Mouse (Mus musculus) neutrophil, adult 5-6 weeks (primary cell): Measurements from ENCODE around the gene Lrrc1. TPM values are rescaled to one million over a fixed set of nuclear protein-coding genes. Genes with fewer than 3 reads are reported as not detected.
A peak's percentile ranks its signal among the peaks of the same experiment; 100 is the strongest.

Experiments used
- ATAC-seq: fragments of 151-379, 151-347 bp; 2 replicates; pipeline ENCODE4 v1.8.0; 2017; ENCODE audit warnings: mild to moderate bottlenecking, moderate TSS enrichment; ENCODE audit not compliant: insufficient number of reproducible peaks, poor library complexity, low FRiP score, severe bottlenecking; ENCODE audit errors: extremely low read depth
- total RNA-seq: library from RNA; stranded (forward); fragments of 200-1000 nt; gene quantifications from 2 replicates; pipeline ENCODE4 v1.2.3, GENCODE M21; 2017

The Lrrc1 gene
- total RNA-seq, 1 experiment from 2014 or later, result 9.3 TPM

DNA sequence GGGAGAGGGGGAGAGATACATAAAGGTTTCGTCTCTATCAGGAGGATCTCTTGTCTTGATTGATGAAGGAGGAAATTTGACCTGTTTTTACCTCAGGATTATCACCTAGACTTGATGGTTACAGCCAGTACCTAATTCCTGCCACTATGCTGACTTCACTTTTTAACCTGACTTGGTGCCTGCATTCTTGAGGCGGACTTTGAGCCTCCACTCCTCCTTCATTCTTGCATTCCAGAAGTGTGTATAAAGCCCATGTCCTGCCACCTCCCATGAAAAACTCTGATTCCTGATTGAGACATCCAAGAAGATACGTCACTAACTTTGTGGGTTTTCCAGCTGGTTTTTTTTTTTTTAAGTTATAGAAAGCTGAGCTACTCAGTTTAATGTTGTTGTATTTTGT, 1.3 kb upstream of the Lrrc1 start:
- no peak for ATAC-seq

DNA sequence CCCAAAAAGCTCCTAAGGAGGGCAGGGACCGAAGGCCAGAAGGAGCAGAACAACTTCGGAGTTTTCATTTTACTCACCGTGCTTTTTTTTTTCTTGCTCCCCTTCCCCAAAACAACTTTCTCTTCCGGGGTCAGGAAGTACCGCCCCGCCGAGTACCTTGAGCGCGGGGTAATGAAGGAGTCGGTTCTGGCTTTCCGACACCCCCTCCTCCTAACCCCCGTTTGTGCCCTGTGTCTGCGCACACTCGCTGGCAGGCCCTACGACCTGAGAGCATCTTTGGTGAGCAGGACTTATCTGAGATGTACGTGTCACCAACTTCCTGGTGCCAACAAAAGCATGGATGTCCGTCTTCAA, 375 bp upstream of the Lrrc1 start:
- no peak for ATAC-seq

DNA sequence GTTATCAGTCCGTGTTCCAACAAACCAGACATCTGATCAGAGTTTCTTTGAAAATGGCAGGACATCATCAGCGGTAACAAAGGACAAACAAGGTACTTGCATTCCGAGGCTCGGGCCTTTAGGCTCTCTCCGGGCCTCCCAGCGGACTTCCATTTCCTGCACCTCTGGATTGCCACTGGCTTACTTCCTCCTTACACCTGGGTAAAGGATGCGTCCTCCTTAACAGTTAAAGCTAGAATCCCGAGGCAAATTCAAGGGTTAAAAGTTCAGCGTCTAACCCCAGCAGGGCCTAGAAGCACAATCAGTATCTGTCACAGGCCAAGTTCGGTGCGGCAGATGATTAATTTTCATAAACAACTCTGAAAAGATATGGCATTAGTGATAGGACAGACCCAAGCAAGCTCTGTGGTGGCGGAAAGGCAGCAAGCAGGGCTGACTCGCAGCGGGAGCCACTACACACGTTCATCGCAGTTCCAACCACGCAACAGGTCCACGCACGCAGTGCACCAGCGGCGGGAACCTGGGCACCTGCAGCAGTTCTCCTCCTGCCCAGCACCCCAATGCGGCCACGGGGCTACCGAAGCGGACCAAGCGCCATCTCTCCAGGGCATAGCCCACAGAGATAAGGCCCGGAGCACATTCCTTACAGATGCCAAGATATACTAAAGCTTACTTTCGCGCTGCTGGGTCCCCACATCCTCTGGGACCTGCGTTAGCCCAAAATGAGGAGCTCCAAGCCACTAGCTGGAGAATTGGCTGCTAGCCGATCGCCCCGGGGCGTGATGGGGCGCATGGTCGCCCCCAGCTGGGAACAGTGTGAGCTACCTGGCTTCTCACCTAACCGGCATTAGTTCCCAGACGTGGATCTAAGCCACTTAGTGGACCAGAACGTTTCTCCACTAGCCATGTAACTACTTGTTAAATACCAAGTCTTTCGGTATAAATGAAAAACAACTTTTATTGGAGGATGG, 1.0 kb downstream of the Lrrc1 start:
- peak; percentile 40; the same call in 1 of the 2 replicates for ATAC-seq

DNA sequence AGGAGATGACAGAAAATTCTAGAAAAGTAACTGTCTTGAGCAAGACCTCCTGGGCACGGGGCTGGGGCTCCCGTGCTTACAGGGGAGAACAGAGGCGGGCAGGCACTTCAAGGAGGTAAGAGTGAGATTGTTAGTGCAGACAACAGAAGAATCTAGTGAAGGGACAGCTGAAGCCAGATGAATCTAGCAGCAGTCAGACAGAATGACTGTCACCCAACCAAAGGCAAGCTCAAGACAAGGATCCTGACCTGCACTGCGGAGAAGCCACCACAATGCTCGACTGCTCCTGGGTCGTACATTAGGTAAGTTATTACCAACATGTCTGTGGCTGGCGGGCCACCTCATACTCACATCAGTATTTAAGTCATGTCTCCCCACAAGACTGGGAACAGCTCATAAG, 3.1 kb downstream of the Lrrc1 start:
- ATAC-seq, result no peak

DNA sequence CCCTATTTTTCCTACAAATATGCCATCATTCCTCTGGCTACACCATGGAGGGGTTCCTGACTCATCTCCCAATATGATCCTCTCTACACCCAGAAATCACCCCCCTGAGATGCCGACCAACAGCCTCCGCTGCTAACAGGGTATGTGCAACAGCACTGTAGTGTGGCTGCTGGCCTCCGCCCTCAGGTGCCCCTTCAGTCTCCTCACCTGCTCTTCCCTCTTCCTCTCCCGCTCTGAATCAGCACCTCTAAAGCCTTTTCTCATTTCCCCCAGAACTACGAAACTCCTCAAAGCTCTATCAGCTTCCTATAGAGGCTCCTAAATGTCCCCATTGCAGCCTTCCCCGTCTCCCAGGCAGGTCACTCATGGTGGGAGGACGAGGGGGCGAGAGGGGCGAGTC, 5.4 kb downstream of the Lrrc1 start:
- ATAC-seq, result no peak

DNA sequence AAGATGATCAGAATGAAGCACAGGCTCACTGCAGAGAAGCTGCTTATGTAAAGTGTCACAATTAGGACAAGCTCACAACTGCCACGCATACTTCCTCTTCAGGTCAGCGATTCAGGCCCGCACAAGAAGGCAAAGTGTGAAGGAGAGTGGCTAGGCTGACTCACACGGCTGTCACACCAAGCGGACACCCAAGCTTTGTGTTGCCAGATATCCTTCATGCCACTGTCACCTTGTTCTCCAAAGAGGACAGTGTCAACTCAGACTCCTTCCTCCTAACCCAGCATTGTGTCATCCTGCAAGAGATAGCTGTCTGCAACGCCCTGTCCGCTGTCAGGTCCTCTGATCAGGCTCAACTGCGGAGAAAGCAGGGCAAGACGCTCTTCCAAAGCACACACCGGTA, 7.3 kb downstream of the Lrrc1 start:
- ATAC-seq, result peak; percentile 31; the same call in 1 of the 2 replicates

DNA sequence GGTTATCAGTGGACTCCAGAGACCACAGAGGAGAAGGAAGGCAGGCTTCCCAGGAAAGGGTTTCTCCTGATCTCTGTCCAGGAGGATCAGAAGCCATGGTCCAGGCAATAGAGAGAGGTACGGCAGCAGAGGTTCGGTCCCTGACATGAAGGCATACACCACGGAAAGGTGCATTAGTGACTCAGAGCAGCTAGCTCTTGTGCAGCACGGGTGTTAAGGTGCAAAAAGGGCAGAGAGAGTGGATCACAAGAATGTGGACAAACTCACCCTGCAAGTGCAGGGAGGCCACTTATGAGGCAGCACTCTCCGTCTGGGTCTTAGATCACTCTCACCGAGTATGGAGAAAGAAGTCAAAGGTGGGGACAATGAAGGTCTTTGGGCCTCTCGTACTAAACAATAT, 7.8 kb downstream of the Lrrc1 start:
- no peak for ATAC-seq

DNA sequence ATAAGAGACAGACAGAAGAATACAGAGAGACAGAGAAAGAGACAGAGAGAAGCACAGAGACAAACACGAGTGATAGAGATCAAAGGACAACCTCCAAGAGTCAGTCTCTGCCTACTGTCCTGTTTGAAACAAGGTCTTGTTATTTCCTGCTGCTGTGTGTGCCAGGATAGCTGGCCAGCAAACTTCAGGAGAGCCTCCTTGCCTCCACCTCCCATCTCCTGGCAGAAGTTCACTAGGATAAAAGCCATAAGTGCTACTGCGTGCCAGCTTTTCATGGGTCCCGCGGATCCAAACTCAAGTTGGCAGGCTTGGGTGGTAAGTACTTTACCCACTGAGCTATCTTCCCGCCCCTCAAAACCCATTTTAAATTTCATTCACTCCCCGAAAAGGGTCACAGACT, 8.4 kb downstream of the Lrrc1 start:
- ATAC-seq, result no peak

DNA sequence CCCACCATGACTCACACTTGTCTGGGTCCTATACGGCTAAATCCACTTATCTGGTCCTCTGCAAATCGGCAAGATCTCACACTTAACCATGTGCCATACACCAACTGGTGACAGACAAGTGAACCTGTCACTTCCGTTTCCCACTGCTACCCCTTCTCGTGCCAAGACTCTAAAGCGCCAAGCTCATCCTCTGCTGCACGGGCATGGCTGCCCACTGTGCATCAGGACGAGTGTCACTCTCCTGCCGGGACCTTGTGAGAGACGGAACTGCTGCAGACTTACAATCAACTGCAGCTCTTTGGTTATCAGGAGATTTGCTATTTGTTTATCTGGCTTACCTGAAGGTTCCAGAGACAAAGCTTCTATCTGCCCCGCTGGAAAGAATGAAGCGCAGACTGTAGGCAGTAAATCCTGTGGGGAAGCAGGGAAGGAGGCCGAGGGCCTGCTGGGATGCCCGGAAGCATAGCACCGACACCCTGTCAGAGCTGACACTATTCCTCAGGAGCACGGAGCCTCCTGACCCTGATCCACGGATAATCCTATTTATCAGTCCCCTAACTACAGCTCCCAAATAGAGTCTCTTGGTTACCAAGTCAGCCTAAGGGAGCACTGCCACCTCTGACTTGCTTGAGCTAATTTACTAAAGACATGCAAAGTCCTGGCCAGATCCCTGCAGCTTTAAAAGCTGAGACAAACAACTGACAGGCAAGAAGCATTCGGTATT, 9.5 kb downstream of the Lrrc1 start:
- ATAC-seq, result no peak

DNA sequence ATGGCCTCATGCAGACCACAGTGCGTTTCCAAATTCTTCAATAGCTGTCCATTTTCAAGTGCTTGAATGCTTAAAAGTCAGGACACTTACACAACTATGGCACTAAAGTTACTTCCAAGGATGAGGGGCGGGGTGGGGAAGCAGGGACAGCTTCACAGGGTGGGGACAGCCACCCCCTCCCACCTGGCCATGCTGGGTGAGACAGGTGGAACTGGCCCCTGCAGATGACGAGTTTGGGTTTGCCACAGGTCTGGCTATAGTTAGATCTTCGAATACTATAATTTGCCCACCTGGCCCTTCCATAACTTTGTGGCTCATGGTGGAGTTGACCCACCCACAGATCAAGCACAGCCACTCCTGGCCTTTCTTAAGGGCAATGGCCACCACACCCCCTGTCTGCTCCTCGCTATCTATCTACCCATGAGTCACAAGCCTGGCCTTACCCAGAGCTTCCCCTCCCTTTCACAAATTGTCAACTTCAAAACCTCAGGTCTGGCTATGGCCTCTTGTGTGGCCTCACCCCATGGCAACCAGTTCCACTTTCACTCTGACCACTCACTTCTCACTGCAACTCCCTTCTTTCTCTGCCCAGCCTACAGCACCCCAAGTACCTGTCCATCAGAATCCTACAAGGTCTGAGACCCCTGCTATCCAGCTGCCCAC, 16.2 kb downstream of the Lrrc1 start:
- peak; percentile 18; the same call in 1 of the 2 replicates for ATAC-seq

DNA sequence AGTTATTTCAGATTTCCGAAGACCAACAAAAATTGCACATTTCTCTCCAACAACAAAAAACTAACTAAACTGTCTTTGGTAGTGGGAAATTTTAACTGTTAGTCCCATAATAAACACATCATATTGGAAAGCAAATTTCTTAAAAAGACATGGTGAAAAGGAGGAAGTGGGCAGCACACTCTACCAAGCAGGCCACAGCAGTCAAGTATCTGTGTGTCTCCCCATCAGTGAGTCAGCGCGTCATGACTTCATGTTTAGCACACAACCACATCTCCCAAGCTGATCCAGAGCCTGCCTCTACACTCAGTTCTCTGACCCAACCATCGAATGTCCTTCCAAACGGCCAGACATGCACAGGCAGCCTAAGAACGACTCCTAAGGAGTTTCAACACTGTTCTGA, 17.5 kb downstream of the Lrrc1 start:
- peak; percentile 34; the same call in 1 of the 2 replicates for ATAC-seq

DNA sequence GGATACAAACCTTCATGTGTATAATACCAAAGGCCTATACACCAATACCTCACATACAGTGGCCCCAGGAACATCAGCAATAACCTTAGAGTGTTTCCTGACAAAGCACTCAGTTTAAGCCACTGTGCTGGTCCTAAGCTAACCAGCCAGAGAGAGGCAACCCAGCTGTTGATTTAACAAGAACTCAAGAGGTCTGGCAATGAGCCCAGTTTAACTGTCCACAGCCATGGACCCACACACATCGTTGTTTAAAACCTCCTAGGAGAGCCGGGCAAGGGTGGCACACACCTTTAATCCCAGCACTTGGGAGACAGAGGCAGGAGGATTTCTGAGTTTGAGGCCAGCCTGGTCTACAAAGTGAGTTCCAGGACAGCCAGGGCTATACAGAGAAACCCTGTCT, 18.0 kb downstream of the Lrrc1 start:
- ATAC-seq, result no peak

DNA sequence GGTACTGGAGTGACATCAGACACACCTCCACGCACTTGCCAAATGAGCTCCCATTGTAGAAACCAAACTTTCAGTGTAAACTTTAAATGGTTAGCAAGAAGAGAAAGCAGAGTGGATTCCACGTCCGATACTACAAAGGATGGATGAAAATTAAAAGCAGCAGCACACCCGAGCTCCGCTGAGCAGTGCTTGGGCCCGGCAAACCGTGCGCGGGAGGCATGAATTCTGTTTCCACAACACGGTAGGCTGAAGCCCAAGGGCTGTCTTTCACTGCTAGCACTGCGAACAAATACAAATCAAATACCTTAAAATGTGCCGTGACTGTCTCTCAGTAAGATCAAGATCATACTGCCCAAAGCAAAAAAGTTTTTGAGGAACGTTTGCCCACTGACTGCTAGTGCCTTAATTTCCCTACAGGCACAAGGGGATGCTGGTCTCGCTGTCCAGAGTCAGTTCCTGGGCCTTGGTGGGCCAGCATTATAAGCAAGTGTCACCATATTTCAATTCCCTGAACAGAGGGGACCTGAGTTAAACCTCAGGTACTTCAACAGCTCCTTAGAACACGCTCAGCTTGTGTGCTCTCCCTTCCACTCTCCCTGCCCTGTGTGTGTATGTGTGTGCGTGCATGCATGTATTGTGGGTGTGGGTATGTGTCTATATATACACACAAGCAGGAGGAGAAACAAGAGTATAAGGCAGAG, 18.9 kb downstream of the Lrrc1 start:
- no peak for ATAC-seq

DNA sequence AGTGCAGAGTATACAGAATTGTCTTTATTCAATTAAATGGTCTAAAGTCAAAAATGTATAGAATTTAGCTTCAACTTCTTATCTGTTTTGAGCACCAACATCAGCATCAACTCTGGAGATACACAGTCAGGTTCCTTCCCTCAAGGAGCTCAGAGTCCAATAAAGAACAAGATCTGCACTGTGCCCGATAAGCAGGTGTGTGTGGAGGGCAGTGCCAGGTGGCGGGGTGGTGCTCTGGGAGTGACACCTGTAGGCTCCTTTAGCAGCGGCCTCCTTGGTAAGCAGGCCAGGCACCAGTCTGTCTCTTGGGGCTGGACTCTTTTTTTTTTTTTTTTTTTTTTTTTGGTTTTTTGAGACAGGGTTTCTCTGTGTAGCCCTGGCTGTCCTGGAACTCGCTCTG, 20.9 kb downstream of the Lrrc1 start:
- ATAC-seq, result no peak

DNA sequence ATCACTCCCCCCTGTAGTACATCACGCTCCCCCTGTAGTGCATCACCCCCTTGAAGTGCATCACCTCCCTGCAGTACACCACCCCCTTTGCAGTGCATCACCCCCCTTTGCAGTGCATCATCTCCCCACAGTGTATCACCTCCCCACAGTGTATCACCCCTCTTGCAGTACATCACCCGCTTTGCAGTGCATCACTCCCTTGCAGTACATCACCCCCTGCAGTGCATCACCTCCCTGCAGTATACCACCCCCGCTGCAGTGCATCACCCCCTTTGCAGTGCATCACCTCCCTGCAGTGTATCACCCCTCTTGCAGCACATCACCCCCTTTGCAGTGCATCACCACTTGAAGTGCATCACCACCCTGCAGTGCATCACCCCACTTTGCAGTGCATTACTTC, 22.2 kb downstream of the Lrrc1 start:
- ATAC-seq, result no peak

DNA sequence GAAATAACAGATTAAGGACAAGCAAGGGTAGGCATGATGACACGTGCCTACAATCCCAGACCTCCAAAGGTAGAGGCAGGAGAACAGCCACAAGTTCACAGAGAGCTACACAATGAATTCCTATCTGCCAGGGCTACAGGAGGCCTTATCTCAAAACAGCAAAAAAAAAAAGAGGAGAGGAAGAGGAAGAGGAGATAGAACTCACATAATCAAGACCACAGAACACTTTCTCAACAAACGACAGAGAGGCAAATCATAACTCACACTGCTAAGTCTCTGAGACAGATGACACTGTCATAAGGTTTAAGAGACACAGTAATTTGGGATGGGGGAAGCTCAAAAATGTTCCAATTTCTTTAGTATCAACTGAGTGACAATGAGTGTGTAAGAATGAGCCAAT, 25.5 kb downstream of the Lrrc1 start:
- no peak for ATAC-seq

DNA sequence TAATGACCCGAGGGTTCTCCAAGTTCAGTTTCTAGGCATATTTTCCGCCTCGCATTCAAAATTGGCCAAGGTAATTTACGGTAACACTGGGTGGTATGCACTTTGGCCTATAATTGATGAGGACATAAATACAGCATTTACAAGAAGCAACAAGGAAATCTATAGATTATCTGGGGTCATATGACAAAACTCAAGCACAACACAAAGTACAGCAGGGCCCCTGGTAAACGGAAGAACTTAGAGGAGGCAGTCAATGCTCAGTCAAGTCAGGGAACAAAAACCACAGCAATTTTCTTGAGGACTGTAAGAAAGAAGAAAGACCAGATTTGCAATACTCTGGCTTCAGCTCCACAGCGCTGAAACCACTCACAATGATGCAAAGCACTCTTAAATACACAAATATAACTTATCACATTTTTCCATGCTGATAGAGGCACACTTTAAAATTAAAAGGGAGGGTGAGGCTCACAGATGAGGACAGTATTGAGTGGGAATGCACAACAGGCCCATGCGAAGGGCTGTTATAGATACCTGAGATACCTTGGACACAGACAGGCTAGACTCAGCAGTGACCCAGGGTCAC, 27.8 kb downstream of the Lrrc1 start:
- no peak for ATAC-seq

DNA sequence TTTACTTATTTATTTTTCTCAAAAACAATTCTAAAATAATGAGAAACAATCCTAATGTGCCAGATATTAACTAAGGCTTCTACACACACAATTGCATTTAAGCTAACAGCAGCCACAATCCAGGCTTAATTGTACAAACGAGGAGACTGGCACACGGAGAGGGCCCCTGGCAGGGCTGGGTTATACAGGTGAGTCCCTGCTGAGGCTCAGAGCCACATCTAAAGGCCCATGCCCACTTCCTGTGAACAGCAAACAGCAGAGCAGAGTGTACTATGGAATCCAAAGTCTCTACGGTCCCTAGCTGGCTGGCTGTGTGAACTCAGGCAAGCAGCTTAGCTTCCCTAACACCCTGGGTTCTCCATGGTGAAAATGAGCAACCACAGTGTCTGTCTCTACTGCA, 30.8 kb downstream of the Lrrc1 start:
- ATAC-seq, result peak; percentile 40; the same call in 1 of the 2 replicates

DNA sequence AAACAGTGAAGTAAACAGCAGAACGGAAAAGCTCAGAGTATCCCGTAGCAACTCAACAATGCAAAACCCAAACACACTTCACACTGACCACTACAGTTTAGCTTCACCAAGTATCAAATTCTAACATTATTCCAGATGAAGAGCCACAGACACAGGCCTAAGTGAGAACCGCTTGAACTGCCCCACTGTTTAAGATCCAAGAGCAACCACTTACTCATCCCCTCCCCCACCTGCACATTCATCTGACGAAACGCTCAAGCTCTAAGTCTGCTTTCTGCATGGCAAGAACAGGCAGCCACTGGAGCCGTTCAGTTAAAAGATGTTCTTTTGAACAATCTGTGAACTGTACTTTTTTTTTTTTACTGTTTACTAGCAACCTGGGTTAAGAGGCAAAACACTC, 32.5 kb downstream of the Lrrc1 start:
- no peak for ATAC-seq
